Mouse (Mus musculus) urinary bladder, postnatal 14 days (tissue): Measurements from ENCODE around the gene Mtcl1.

Experiments used
- DNase-seq: peaks from one replicate; pipeline ENCODE4 v3.0.0; 2021; ENCODE audit warnings: low spot score

Gene Mtcl1

DNA sequence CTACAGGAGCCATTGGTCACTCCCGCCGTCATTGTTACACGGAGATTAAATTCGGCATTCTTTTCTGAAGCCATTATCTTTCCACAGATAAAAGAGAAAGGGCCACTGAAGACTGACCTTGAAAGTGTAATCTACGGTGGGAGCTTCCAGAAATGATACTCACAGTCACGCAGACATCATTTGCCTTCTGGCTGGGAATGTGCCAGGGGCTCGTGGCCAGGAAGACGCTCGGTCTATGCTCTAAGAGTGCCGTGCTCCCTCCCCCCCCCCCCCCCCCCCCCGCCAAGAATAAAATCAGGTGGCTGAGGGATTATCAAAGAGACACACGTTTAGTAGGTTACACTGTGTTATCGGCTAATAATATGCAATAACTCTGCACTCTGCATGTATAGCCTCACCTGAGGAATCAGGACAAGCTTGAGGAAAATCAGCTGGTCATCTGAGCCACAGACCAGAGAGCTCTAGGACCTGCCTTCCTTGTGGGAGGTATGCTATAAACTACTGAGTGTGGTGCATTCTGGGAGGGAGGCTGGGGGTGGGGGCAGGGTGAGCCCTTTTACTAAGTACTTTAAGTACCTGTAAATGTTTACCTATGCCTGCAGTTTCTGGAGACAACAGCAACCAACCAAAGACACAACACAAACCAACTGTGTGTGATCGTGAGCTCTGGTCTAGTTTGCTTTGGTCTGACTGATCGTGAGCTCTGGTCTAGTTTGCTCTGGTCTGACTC, 87.1 kb downstream of the Mtcl1 start:
- DNase-seq: no peak

DNA sequence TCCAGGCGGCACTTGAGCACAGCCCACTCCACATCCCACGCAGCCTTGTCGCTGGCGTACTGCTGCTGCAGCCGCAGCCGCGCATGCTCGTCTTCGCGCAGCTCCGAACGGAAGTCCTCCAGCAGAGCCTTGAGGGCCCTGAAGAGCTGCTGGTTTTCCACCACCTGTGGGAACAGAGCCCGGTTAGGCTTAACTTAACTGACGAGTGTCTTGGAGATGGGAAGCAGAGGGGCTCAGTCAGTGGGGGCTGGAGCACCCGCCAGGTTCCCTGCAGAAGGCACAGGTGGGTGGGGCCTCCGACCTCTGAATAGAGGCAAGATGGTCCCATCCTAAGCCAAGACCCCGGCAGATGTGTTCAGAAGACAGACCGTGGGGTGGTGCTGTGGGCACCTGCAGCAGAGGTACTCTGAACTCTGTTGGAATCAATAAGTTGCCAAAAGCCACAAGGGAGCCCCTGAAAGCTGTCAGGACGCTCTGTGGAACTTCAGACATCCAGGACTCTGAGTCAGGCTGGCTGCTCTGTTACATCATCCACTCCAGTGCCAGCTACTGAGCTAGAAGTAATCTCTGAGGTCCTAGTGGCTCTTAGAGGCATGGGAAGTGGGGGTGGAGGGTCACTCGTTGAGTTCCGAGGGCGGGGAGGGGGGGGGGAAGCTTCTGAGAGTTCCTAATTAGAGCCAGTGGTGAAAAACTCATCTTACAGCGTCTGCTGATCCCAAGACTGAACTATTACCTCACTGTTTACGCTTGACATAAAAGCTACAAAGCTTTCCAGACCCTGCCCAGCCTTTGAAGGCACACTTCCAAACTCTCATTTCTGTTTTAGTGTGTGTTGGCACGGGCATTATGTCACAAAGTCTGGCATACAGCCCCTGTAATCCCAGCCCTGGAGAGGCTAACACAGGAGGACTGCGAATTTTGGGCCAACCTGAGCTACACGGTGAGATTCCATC, 91.2 kb downstream of the Mtcl1 start:
- DNase-seq: no peak

DNA sequence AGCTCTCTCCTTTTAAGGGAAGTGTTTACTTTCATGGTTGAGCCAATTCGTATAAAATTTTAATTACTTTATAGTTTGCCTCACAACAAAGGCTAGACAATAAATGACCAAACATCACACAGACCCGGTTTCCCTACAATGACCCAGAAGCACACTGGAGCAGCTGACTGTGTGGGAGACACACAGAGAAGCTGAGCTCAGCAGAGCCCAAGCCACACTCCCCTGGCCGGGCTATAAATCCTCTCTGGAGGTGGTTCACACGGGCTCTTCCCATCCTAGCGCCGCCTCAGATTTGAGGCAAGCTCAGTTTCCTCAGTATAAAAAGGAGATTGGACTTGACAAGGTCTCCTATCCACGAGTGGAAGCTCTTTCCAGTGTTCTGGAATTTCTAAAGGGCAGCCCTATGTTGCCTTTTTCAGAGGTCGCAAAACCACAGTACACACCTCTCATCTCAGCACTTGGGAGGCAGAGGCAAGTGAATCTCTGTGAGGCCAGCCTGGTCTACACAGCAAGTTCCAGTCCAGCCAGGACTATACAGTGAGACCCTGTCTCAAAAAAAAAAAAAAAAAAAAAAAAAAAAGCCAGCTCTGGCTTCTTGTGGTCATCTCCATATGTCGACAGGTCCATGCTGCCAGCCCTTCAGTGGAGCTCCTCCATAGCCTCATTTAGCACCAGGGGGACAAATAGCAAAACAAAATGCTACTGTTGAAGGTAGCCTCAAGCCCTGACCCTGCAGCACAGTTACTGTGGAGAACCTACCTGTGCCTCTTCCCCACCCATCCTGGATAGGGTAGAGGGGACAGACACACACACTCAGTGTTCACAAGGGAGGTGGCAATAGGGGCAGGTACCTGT, 92.2 kb downstream of the Mtcl1 start:
- no peak for DNase-seq

DNA sequence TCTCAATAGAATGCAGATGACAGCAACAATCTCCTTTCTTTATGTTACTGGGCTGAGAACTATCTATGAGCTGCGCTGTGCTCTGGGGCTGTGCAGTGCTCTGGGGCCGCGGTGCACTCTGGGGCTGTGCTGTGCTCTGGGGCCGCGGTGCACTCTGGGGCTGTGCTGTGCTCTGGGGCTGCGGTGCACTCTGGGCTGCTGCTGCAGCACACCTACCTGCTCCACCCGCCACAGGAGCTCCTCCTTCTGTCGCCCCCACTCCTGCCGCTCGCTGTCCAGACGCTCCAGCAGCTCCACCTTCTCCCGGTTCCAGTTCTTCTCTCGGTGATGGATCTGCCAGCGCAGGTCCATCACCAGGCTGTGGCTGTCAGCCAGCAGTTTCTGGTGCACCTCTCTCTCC, 95.6 kb downstream of the Mtcl1 start:
- no peak for DNase-seq

DNA sequence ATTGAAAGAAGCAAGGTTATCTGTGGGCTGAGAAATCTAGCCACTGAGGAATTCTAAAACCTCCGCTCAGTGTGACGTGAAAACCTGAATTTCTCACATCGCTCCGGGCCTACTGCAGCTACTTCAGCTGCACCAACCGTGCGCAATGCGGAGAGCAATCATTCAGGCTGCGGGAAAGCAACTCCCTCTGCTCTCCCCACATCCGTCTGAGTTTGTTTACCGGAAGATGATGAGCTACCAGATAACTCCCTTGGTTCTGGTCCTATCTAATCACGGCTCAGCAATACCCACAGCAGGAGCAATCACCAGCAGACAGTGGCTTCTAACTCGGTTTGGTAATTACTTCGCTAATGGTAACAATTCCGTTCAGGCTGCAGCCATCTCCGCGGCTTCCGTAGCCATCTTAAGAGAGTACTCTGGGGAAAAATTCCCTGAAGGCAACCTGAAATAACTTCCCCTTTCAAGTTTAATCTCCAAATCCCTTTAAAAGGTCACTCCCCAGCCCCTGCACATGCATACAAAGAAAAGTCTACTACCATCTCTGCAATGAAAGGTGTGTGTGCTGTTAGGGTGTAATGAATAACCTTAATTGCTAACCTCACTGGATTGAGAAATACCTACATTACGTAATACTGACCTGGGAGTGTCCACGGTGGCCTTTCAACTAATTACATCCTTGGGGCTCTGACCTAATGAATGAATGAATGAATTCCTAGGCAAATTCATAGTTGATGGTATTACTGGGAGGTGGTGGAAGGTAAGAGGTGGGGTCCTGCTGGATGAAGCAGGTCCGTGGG, 96.5 kb downstream of the Mtcl1 start:
- DNase-seq: no peak

DNA sequence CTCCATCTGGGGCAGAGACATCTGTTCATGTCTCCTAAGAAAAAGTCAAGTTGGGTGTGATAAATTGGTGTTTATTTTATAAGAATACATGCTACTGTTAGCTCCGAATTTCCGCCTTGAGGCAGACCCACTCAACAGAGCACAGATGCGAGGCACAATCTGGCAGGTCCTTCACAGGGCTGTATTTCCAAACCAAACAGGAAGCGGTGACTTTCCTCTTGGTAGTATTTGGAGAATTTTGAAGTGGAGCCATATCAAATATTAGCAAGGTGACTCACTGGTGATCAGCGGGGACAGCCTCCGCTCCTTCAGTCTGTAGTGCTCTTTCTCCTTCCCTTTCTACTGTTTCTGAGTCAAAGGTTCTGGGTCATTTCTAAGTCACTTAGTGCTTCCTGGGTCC, 97.3 kb downstream of the Mtcl1 start:
- DNase-seq: peak; percentile 62

DNA sequence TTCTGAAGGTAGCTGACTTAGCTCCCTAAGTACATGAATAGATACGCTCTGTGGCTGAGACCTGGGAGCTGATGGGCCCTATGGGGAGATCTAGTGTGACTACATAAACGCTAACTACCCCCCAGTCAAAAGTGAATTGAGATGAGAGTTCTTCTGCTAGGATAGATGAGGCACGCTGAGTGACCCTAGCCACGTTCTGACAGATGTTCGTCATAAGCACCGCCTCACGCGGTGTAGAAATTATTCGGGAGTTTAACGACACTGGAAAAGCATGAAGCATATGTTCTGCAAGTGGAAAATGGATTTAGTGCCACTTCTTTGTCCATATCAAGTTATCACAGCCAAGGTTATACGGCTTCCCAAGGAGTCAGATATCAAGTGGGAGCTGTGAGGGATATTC, 98.9 kb downstream of the Mtcl1 start:
- DNase-seq: no peak

DNA sequence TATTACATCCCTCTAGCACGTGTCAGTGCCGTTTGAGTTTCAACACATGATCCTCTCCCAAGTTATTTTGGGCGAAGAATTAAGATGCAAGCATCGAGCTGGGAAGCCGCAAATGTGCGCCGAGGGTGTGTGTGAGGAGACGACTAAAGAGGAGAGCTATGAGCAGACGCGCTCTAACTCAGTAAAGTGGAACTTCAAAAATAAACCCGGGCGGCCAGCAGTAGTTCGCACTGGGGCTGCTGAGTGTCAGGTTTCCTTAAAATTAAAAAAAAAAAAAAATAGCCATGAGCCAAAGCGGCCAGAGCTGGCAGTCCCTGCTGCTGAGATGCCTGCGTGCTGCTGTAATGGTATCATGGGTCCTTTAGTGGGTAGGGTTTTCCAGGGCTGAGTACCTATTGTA, 99.4 kb downstream of the Mtcl1 start:
- no peak for DNase-seq

DNA sequence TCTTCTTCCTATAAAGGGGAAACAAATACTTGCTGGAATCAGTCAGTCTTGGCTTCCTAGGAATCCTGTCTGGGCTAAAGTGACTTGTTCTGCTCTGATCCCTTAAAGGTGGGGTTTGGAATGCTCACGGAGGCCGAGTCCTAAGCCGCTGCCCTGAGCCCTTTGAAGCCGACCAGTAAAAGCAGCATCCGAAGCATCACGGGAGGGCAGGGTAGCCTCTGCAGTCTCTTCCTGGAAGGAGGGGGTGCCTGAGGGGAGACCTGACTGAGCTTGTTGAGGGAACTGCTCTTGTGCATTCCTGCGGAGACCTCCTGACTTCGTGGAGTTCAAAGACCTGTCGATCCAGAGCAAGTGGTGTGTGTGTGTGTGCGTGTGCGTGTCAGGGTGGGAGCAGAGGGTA, 103.2 kb downstream of the Mtcl1 start:
- DNase-seq: peak; percentile 20

DNA sequence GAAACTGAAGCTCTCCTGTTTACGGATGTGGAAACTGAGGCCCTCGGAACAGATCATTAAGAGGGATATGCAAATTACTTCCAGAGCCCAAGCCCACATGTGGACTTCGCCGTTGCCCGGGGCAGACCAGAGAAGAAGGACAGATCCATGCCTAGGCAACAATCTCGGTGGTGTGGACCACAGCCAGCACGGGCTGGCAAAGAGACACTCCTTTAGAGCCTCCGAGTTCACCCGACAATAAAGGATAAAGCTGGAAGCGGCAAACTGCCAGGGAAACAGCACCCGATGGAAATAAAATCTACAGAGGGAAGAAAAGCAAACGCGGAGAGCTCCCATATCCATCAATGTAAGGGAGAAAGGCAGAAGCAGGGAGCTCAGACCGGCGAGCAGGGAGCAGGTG, 103.9 kb downstream of the Mtcl1 start:
- DNase-seq: no peak

DNA sequence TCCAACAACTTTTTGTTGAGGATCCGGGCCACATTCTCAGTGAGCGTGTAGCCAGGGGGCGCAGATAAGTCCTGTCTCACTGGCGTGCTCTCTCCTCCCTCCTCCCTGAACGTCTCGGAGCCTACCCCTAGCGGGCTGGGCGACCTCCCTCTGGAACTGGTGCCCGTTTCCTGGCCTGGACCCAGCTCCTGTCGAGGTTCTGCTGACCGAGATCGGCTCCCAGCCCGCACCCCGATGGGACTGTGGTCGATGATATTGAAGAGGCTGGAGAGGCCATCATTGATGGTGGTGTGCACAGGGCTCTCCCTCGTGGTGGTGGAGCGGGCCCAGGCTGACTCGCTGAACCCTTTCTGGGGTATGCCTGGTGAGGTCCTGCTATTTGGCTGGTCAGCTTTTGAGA, 106.6 kb downstream of the Mtcl1 start:
- DNase-seq: no peak

DNA sequence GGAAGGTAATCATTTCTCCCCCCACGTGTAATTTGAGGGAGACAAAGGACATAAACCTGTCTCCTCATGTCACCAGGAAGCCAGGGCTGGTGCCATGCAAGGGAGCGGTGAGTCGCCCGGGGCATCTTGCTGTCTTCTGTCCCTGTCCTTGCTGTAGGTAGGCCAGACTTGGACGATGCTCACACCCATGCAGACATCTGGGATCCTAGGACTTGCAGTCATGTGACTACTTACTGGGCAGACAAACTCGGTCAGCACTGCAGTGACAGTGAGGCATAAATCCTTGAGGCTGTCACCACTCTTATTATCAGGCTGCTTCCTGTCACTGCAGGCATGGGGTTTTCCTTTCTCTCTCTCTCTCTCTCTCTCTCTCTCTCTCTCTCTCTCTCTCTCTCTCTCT, 107.9 kb downstream of the Mtcl1 start:
- DNase-seq: no peak

DNA sequence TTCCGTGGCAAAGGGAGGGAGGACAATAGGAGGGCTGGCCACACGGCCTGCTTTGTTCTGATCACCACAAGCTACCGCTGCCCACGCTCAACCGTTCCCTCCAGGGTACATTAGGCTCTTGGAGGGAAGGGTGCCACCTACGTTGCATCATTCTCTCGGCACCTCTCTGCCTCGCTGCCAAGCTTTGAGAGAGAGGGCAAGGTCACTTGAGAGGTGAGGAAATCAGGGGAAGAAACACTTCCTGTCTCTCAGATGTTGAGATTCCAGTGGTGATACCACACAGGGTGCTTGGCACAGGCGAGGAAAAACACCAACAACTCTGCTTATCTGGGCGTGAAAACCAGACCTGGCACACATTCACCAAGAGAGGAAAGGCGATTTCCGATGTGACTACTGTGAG, 108.8 kb downstream of the Mtcl1 start:
- no peak for DNase-seq

DNA sequence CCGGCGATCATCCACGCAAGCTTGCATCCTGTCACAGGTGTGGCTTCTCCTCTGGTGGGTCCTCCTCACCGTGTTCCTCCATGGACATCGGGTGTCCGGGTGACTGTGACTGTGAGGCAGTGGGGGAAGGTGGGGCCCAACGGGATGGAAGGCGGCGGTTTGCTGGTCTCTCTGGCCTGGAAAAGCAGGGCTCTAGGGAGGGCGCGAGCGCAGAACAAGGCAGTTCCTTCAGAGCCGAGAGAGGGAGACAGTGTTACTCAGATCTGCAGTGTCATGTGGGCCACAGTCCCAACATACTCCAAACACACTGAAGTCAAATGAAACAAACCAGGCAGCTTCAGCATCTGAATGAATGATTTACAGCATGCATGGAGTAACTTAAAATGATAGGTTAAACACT, 111.6 kb downstream of the Mtcl1 start:
- no peak for DNase-seq

DNA sequence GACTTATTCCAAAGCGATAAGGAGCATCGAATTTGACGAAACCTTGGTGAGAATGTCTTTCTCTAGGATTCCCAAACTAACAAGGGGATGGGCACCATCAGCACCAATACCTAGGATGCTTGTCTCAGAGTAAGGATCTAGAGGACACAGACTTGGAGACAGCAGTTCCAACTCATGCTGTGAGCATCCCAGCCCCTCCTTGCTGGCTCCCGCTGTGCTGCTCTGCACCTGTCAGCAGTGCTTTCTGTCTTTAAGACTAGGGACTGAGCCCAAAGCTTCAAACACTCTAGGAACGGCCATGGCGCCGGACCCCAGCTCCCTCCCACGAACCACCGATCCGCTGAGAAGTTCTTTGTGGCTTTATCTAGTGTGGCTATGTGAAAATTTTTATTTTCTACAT, 114.0 kb downstream of the Mtcl1 start:
- DNase-seq: no peak

DNA sequence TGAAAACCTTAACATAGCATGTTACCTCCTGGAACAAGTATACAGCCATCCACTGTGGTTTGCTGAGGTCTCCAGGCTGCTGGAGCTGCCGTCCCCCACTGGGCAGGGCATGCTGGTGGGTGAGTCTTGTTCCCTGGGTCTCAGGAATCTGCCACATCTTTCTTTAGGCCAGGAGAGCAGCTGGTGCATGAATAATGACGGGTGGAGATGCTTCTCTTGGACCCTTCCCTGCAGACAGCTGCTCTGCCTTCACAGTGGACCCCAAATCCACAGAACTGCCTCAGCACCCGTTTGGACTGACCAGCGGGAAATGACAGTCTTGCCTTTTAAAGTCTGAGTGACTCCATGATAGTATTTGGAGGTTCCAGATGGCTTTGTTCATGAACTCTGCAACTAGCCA, 114.7 kb downstream of the Mtcl1 start:
- DNase-seq: no peak

DNA sequence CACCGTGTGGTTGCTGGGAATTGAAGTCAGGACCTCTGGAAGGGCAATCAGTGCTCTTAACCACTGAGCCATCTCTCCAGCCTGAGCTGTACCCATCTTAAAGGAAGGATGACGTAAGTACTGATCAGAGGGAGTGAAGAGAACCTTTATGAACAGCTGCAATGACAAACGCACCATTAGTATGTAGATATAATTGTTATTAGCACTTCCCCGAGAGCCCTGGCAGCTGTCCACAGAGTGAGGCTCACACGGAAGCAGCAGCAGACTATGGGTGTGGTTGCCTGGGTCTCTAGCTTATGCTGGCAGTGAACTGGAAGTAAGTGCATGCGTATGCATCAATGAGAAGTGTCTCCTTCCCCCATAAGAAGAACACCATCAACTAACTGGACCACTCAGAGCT, 118.3 kb downstream of the Mtcl1 start:
- DNase-seq: no peak

DNA sequence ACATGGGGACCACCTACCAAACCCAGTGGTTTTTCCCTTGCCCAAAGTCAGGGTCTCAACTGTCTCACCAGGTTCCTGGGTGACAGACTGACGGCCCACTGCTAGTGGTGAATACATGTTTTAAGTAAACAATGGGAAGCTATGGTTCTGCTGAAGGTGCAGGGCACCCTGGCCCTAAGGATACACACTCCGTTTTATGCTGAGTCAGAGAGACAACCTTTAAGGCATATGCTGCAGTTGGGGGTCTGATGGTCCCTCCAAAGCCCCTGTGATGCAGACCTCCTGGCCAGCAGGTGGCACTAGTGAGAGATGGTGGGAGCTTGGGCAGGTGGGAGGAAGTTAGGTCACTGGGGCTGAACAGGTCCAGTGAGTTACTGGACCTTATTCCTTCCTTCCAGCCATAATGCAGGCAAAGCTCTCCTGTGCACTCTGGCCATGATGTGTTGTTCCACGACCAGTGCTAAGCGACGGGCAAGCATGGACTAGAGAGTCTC, 123.0 kb downstream of the Mtcl1 start:
- DNase-seq: no peak

DNA sequence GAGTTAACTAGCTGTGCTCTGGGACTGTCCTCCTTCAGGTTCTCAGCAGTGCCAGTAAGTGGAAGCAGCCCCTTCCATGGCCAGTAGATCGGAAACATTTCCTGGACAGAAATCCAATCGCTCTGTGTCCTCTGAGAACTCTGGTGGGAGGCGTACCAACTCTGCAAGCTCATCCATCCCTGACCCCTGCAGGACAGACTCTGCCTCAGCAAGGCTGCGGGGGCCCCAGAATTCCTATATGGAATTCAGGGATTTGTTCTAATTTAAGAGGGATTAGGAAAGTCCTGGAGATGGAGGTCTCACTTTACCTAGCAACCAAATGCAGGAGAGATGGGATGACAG, 123.4 kb downstream of the Mtcl1 start:
- no peak for DNase-seq

DNA sequence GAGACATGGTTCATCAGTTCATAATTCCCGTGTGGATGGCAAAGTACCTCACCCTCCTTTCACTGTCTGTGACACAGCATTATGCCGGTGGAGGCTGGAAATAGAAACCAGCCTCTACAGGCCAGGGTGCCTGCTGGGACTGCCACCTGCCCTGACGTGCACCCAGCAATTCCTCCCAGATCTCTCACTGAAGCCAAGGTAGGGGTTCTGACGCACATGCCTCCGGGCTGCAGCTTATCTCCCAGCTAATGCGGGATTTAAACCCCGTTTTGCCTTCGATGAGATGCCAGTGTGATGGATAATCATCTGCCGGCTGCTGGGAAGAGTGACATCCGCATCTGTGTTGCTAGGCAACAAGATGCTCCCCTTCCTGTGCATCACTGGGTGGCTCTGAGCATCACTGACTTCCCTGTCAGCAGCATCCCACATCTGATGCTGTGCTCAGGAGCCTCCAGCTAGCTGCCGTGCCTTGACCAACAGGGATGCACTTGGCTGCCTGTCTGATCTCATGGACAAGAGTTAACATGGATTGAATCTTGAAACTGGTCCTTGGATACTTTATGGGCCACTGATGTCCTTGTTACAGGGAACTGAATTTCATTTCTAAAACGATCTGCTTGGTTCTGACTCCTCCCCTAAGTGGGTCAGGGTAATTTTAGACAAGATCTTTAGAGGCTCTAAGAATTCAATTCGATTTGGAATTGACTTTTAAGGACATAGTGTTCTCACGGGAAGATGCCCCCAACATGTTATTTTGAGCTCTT, 123.9 kb downstream of the Mtcl1 start:
- no peak for DNase-seq

DNA sequence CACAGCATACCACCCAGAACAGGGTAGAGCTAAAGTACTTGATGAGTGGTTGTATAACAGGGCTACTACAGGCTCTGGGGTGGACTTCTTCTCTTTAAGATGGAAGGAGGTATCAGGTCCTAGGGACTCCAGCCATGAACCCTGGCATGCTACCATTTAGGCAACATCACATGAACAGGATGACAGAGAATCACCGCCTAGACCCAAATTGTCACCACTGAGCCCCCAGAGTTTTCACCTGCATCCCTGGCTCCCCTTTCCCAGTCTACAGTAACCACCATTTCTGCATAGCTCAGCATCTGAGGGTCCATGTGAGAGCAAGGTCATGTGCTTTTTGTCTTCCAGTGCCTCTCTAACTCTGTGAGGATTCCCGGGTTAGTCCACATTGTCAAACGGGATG, 124.7 kb downstream of the Mtcl1 start:
- no peak for DNase-seq
